Mouse (Mus musculus): ENCODE measurements around the gene Capn10. TPM values are rescaled to one million over a fixed set of nuclear protein-coding genes. Genes with fewer than 3 reads are reported as not detected.

Gene Capn10
- total RNA-seq, 2 experiments from 2014 or later: 6.9 TPM

DNA sequence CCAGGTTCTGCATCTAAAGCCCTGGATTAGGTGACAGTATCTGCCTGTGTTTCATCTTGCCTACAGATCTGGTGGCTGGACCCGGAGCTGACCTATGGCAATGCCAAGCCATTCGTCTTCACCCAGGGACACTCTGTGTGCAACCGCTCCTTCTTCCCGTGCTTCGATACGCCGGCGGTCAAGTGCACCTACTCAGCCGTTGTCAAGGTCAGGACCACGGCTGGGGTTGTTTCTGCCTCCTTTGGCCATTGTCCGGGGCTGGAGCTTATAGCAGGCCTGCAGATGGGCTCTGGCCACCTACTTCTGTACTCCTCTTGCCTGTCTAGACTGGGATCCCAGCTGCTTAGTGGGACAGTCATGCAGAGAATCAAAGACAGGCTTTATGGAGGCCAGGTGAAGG lies 19.2 kb upstream of the Capn10 start:
- DNase-seq (ENCODE audit: low spot score): no peak
- intact Hi-C loops (cut with DNase I): no loop called here

GRCm38 (mm10) chr1:92916725-92917124 lies 17.5 kb upstream of the Capn10 start:
- intact Hi-C loops (cut with DNase I): no loop called here
- DNase-seq (ENCODE audit: low spot score): no peak

DNA sequence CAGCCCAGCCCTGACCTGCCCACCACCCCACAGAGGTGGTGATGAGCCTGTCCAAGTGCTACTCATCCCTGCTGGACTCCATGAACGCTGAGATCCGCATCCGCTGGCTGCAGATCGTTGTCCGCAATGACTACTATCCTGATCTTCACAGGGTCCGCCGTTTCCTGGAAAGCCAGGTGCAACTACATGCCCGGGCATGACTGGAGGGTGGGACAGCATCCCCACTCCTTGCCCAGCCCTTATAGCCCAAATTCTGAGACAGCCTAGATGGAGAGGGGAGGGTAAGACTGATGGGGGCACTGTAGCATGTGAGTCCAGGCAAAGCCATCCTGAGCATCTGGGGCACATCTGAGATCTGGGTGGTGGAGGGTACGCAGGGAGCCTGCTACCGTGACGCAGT lies 15.0 kb upstream of the Capn10 start:
- intact Hi-C loops (cut with DNase I): no loop called here

DNA sequence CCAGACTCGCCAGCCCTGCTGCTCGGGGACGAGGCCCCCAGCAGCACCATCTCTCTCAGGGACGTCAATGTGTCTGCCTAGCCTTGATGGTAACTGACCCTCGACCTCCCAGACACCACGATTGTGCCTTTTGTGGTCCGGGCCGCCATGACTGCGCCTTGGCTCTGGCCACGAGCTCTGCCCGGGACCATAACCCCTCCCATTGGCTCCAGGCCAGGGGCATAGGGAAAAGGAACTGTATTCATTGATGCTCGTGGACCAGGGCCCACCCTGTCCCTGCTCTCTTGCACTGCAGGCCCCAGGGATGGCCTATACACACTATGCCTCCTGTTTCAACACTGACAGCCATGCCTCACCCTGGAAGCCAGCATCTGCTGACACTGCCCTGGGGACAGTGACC lies 14.4 kb upstream of the Capn10 start:
- intact Hi-C loops (cut with DNase I): no loop called here
- DNase-seq (ENCODE audit: low spot score): no peak

More for the DNA sequence above, 15.0 kb upstream of the Capn10 start:
- DNase-seq (ENCODE audit: low spot score): no peak

DNA sequence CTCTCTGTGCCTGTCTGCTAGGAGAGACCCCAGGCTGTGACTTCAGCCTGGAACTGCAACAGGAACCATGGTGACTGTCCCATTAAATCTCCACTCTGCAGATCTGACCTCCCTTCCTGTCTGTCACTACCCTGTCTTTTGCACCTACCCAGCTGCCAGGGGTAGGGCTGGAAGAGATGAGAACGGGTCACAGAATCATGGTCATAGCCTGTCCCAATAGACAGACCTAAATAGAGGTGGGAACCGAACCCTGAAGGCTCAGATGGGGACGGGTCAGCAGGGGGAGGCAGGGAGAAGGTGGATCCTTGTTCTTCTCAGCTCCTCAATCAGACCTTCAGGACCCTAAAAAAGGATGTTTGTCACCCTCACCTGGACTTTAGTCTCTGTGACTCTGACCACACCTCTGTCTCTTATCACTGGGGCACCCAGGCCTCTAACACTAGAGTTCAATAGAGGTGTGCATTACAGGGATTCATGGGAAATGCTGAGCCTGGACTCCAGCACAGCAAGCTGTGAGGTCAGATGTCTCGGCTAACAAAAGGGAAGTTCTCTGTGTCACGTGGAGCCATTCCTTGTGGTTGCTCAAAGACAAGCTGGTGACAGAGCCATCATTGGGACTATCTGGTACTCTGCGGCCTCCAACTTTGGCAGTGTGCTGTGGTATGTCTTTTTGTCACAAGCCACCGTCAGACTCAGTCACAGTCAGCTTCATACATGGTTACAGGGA lies 13.5 kb upstream of the Capn10 start:
- DNase-seq (ENCODE audit: low spot score): no peak

DNA sequence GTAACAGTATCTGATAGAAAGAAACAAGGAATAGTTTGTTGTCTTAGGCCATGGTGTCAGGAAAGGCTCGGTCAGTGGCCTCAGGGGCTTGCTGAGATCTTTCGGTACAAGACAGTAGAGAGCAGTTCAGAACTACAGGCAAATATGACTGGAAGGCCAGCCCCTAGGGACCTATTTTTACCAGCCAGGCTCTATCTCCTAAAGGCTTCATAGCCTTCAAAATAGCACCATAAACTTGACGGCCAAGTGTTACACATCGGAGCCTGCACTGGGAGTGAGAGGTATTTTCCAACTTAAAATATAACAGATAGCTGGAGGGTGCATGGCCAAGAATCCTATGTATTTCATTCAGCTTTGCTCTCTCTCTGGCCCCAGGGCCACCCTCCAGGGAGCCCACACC lies 12.7 kb upstream of the Capn10 start:
- intact Hi-C loops (cut with DNase I): no loop called here
- no peak for DNase-seq (ENCODE audit: low spot score)

More for the DNA sequence above, 13.5 kb upstream of the Capn10 start:
- intact Hi-C loops (cut with DNase I): no loop called here

DNA sequence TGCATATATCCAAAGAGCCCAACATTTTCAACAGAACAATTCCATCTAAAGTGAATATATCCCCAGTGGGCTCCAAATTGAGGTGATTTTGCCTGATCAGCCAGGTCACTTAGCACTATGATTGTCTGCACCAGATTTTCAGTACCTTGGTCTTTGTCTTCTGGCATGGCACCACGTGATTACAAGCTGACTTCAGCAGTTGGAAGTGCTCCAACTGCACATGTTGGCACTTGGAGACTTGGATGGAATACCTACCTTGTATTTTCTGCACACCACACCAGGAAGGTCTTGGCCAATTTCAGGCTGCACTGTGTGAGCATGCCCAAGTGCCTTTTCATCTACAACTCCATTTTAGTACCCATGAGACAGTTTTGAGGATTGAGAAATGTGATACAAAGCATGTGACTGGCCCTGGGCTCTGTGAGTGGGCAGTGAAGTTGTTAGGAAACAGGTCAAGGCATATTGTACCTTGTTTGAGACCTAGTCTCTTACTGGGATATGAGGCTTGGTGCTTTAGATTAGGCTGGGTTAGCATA lies 3.9 kb upstream of the Capn10 start:
- DNase-seq (ENCODE audit: low spot score): no peak
- intact Hi-C loops (cut with DNase I): loop anchor here (10.0 kb wide), 1 partner anchor 415 kb away; the partner anchor contains the start of genes Pask and Ppp1r7

- intact Hi-C loops (cut with DNase I): loop anchor here (2.0 to 10.0 kb wide), 2 partner anchors 23 to 411 kb away; partner anchors contain the start of genes Pask, Ppp1r7 and Rnpepl1
- DNase-seq (ENCODE audit: low spot score): no peak
Measured at GRCm38 (mm10) chr1:92933611-92934010, 565 bp upstream of the Capn10 start.

- DNase-seq (ENCODE audit: low spot score): no peak
- intact Hi-C loops (cut with DNase I): loop anchor here (10.0 kb wide), 1 partner anchor 409 kb away; the partner anchor contains the start of genes Pask and Ppp1r7
Measured at GRCm38 (mm10) chr1:92935054-92935962, 1.1 kb downstream of the Capn10 start.

DNA sequence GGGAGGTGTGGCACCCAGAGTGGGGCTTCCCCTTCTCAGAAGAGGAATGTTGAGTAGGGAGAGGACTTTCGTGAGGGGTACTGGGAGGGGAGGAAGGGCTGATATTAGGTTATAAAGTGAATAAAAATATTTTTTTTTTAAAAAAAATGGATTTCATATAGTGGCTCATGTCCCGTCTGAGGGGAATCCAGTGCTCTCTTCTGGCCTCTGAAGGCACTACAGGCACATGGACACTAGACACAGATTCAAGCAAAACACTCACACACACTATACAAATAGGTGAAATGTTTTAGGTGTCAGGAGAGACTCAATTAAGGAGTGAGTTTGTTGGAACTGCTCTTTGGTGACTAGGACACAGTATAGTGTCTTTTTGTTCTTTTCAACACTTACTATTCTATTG lies 1.8 kb downstream of the Capn10 start:
- intact Hi-C loops (cut with DNase I): loop anchor here (10.0 kb wide), 1 partner anchor 409 kb away; the partner anchor contains the start of genes Pask and Ppp1r7
- DNase-seq (ENCODE audit: low spot score): no peak

DNA sequence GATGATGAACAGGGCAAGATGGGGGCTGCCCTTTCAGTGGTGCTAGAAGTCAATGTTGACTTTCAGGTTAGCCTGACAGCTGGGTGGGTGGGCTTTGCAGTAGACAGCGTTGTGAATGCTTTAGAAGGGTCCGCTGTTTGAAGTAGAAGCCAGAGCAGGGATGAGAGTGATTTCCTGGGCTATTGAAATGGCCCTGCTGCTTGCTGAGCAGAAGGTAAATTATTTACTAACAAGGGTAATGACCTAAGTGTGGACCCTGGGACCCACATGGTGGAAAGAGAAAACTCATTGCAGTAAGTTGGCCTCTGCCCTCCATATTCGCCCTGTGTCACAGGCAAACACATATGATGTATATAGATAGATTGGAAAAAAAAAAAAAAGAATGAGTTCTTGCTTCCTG lies 2.3 kb downstream of the Capn10 start:
- no peak for DNase-seq (ENCODE audit: low spot score)
- intact Hi-C loops (cut with DNase I): loop anchor here (10.0 kb wide), 1 partner anchor 408 kb away; the partner anchor contains the start of genes Pask and Ppp1r7

- no peak for DNase-seq (ENCODE audit: low spot score)
- intact Hi-C loops (cut with DNase I): loop anchor here (10.0 kb wide), 1 partner anchor 407 kb away; the partner anchor contains the start of genes Pask and Ppp1r7
Measured at GRCm38 (mm10) chr1:92937797-92938196, 3.6 kb downstream of the Capn10 start.

GRCm38 (mm10) chr1:92939746-92940145 lies 5.6 kb downstream of the Capn10 start:
- intact Hi-C loops (cut with DNase I): loop anchor here (10.0 kb wide), 1 partner anchor 405 kb away; the partner anchor contains the start of genes Pask and Ppp1r7
- DNase-seq (ENCODE audit: low spot score): no peak

GRCm38 (mm10) chr1:92943219-92943989 lies 9.2 kb downstream of the Capn10 start:
- no peak for DNase-seq (ENCODE audit: low spot score)
- intact Hi-C loops (cut with DNase I): no loop called here

- no peak for DNase-seq (ENCODE audit: low spot score)
- intact Hi-C loops (cut with DNase I): no loop called here
Measured at GRCm38 (mm10) chr1:92947966-92948365, 13.8 kb downstream of the Capn10 start.

GRCm38 (mm10) chr1:92949426-92949825 lies 15.2 kb downstream of the Capn10 start:
- intact Hi-C loops (cut with DNase I): no loop called here
- no peak for DNase-seq (ENCODE audit: low spot score)

- intact Hi-C loops (cut with DNase I): no loop called here
- no peak for DNase-seq (ENCODE audit: low spot score)
Measured at GRCm38 (mm10) chr1:92950607-92951006, 16.4 kb downstream of the Capn10 start, which contains the start of gene Gpr35. TSS of gene Gpr35 (plus strand) at chr1:92950865.

DNA sequence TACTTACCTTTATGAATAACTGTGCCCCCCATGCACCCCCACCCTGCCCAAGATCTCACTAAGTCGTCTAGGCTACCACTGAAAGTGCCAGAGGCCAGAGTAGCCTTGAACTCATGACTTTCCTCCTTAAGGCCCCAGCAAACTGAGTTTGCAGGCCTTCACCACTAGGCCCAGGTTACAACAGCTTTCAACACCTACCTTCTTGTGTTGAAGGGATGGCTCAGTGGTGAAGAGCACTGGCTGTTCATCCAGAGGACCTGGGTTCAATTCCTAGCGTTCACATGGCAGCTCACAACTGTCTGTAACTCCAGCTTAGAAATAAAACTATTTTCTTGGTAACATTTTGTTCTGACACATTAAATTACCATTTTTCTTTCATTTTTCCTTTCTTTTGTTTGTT lies 19.5 kb downstream of the Capn10 start:
- intact Hi-C loops (cut with DNase I): no loop called here
- DNase-seq (ENCODE audit: low spot score): no peak

GRCm38 (mm10) chr1:92956571-92957335 lies 22.6 kb downstream of the Capn10 start:
- intact Hi-C loops (cut with DNase I): loop anchor here (5.0 kb wide), 1 partner anchor 126 kb away; no protein-coding TSS in a partner anchor
- DNase-seq (ENCODE audit: low spot score): peak; percentile 40

All from heart, postnatal 25 days (tissue).